Mouse (Mus musculus): ENCODE data around the gene Senp2. TPM values are rescaled to one million over a fixed set of nuclear protein-coding genes. Genes with fewer than 3 reads are reported as not detected.
A peak's percentile ranks its signal among the peaks of the same experiment; 100 is the strongest.

Gene Senp2
- polyA plus RNA-seq, 1 experiment from 2014 or later: 51.9 TPM

DNA sequence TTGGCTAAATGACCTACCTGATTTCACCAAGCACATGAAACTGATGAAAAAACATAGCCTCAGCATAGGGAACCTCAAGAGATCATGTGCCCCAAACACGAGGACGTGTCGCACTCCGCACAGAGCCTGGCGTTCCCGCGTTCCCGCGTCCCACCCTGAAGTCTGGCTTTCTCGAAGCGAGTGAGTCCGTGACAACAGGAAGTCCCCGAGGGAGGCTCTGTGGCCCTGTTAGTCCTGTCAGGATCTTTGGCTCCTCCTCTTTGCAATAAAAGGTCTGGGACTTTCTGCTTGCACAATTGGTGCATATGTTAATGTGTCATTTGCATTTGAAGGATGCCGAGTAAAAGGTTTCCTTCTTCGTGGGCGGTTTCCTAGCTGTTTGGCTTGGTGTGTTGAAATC is 14.0 kb upstream of the Senp2 start, which contains the start of gene Liph:
Gene Liph (minus strand): TSS at position 360 of the 400 bp plus-strand sequence.
- WGBS: 7% methylated on average over 16 of the region's 16 CpGs
- peak within 1 kb of the TSS; percentile 66 for H3K27ac ChIP-seq
- peak within 1 kb of the TSS; percentile 41 for H3K4me3 ChIP-seq
- no peaks in the 10 kb centered on the region for H3K9me3 ChIP-seq
- peaks cover 5% of the 10 kb centered on the region for H3K4me1 ChIP-seq (replicated peaks)
- H3K27me3 ChIP-seq (ENCODE audit: insufficient read depth, poor library complexity, severe bottlenecking): no peaks in the 10 kb centered on the region
- no peak for DNase-seq (ENCODE audit: low spot score)
- H3K36me3 ChIP-seq: no peaks in the 10 kb centered on the region

DNA sequence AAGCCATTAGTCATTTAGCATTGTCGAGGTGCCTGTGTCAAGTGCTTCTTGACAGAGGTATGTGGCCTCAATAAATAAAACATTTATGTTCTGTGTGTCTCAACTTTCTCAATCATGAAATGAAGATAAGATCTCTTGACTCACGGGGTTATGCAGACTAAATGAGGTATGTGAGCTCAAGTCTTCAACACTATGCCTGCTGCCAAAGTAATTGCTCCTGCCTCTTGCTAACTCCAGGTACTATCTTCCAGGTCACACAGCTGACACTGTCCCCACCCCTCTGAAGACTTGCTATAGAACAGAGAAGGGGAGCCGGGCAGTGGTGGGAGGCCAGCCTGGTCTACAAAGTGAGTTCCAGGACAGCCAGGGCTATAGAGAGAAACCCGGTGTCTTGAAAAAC is 12.9 kb upstream of the Senp2 start:
- Histone ChIP-seq H3K36me3 (no peaks in the 10 kb centered on the region), H3K4me3 (no peak overlapping the region), H3K4me1 (replicated peaks) (peaks cover 5% of the 10 kb centered on the region), H3K27me3 (ENCODE audit: insufficient read depth, poor library complexity, severe bottlenecking) (no peaks in the 10 kb centered on the region), H3K27ac (peak overlapping the region; percentile 12; the same call in 1 of the 2 replicates), H3K9me3 (no peaks in the 10 kb centered on the region)
- 61% methylated on average over 4 of the region's 4 CpGs for WGBS
- no peak for DNase-seq (ENCODE audit: low spot score)

DNA sequence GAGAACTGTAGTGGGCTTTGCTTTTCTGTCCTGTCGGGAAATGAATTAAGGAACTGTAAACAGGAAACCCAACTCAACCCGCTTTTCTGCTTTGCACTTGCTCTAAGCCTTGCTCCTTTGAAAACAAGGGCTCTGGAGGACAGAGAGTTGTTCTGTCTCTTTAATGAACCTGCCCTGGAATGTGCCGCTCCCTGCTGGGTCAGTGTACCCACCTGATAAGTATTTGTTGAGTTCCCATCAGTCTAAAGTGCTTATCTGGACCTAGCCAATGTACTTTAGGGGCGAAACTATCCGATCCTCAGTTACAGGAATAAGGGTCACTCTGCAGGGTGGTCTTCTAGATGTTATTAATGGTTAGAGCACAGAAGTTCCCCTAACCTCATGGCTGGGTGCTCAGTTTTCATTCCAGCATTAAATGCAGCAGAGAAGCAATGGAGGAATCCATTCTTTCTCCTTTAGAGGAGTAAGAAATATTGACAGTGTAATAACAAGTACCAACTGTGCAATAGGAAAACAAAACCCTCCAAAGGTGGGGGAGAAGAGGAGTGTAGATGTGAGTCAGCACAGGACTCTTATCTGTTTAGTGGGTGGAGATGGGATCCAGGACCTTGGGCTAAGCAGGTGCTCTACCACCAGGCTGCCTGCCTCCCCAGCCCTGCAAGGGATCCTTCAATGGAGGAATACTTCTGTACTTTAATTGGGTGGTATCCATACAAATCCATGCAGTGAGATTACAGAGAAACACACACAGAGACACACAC is 12.2 kb upstream of the Senp2 start:
- no peak for DNase-seq (ENCODE audit: low spot score)
- no peaks in the 10 kb centered on the region for H3K27me3 ChIP-seq (ENCODE audit: insufficient read depth, poor library complexity, severe bottlenecking)
- H3K4me1 ChIP-seq (replicated peaks): peaks cover 5% of the 10 kb centered on the region
- H3K27ac ChIP-seq: no peak overlapping the region
- 65% methylated on average over 5 of the region's 5 CpGs for WGBS
- no peak overlapping the region for H3K4me3 ChIP-seq
- no peaks in the 10 kb centered on the region for H3K36me3 ChIP-seq
- H3K9me3 ChIP-seq: no peaks in the 10 kb centered on the region

DNA sequence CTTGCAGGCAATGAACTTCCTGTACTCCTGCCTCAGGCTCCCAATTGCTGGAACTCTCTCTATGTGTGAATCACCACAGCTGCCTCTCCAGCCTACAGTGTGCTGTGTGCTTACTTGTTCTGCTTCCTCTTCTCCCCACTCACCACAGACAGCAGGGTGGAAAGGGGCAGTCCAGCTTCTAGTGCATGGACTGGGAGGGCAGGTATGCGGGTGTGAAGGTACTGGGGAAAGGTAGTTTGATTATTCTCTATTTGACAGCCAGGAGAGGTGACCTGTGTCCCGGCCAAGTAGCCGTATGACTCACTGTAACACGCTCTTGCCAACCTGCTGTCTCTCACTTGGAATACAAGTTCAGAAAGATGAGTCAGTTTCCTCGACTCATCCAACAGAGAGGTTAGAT is 11.2 kb upstream of the Senp2 start:
- no peaks in the 10 kb centered on the region for H3K36me3 ChIP-seq
- no peak for DNase-seq (ENCODE audit: low spot score)
- H3K9me3 ChIP-seq: no peaks in the 10 kb centered on the region
- H3K27me3 ChIP-seq (ENCODE audit: insufficient read depth, poor library complexity, severe bottlenecking): no peaks in the 10 kb centered on the region
- WGBS: 81% methylated on average over 5 of the region's 5 CpGs
- peaks cover 5% of the 10 kb centered on the region for H3K4me1 ChIP-seq (replicated peaks)
- no peak overlapping the region for H3K4me3 ChIP-seq
- H3K27ac ChIP-seq: no peak overlapping the region

DNA sequence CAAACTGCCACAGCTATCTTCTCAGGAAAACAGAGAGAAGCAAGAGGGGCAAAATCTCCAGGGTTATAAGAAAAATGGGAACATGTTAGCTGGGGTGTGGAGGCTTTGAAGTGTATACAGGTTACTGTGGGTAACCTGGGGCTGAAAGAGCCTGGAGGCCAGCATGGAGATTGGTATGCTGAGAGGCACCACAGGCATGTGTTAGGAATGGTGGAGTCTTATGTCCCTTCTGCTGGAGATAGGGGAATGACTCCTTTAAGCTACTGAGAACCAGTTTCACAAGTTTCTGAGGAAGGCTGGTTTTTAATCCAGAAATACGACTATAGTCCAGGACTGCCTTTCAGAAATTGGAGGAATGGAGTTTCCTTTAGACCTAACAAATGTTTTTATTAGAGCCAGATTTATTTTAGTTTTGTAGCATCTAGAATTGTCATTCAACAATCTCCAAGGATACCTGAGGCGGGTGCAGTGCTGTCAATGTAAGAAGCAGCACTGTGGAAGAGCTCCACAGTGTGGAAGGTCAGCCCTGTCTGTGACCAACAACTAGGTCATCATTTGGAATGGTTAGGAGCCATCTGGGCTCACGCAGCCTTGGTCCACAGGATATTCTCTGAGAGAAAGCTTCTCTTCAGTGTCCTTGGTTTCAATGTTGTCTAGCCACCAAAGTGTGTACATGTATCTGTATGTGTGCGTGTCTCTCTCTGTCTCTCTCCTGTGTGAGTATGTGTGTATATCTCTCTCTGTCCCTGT is 9.2 kb upstream of the Senp2 start:
- Histone ChIP-seq H3K4me1 (replicated peaks) (peaks cover 5% of the 10 kb centered on the region), H3K36me3 (no peaks in the 10 kb centered on the region), H3K9me3 (no peaks in the 10 kb centered on the region), H3K27me3 (ENCODE audit: insufficient read depth, poor library complexity, severe bottlenecking) (no peaks in the 10 kb centered on the region), H3K4me3 (no peak overlapping the region), H3K27ac (no peak overlapping the region)
- DNase-seq (ENCODE audit: low spot score): no peak
- WGBS: 86% methylated on average over 4 of the region's 4 CpGs

DNA sequence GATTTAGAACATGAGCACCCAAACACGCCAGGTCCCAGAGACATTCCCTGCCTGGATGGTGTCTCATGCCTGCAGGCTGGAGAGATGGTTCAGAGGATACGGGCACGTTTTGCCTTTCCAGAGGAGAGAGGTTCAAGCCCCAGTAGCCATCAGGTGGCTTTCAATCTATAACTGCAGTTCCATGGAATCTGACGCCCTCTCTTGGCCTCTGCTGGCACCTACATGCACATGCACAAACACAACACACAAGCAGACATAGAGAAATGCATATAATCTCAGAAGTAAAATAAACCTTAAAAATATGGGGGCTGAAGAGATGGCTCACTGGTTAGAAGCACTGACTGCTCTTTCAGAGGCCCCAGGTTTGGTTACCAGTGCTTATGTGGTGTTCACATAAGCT is 8.1 kb upstream of the Senp2 start:
- Histone ChIP-seq H3K9me3 (no peaks in the 10 kb centered on the region), H3K4me3 (no peak overlapping the region), H3K27ac (no peak overlapping the region), H3K4me1 (replicated peaks) (no peaks in the 10 kb centered on the region), H3K36me3 (no peaks in the 10 kb centered on the region), H3K27me3 (ENCODE audit: insufficient read depth, poor library complexity, severe bottlenecking) (no peaks in the 10 kb centered on the region)
- 68% methylated on average over 4 of the region's 4 CpGs for WGBS
- DNase-seq (ENCODE audit: low spot score): no peak

DNA sequence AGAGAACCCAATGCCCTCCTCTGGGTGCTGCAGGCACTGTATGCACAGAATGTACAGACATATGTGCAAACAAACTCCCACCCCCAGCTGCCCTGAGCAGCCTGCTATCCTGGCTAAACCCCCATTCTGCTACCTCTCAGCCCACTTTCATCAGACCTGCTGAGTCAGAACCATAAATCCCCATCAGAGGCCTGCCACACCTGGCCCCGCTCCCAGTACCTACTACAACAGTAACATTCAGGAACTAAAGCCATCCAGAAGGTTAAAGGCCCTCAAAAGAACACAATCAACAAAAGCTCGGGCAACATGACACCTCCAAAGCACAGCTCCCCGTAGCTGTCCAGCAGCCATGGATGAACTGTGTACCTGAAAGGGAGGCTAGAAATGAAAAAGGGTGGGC is 7.7 kb upstream of the Senp2 start:
- H3K27ac ChIP-seq: no peak overlapping the region
- DNase-seq (ENCODE audit: low spot score): no peak
- H3K27me3 ChIP-seq (ENCODE audit: insufficient read depth, poor library complexity, severe bottlenecking): no peaks in the 10 kb centered on the region
- no peak overlapping the region for H3K4me3 ChIP-seq
- WGBS: 71% methylated on average over 3 of the region's 3 CpGs
- H3K36me3 ChIP-seq: no peaks in the 10 kb centered on the region
- no peaks in the 10 kb centered on the region for H3K9me3 ChIP-seq
- H3K4me1 ChIP-seq (replicated peaks): no peaks in the 10 kb centered on the region

DNA sequence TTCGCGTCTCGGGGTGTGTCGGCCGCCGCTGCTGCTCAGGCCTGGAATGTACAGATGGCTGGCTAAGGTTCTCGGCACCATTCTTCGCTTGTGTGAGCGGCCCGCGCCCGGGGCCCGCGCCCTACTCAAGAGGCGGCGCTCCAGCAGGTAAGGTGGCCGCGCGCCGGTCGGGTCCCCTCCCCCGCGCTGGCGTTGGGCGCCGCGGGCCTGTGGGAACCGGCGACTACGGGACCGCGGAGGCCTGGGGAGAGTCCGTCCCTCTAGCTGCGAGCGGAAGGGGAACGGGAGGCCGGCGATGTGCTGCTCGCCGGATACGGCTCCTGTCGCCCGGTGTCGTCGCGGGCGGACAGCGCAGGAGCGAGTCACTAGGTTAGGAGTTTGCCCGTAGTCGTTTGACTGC is 312 bp downstream of the Senp2 start:
- Histone ChIP-seq H3K4me1 (replicated peaks) (peaks cover 22% of the 10 kb centered on the region), H3K27me3 (ENCODE audit: insufficient read depth, poor library complexity, severe bottlenecking) (no peaks in the 10 kb centered on the region), H3K9me3 (no peaks in the 10 kb centered on the region), H3K4me3 (peak overlapping the region; percentile 93), H3K27ac (peak overlapping the region; percentile 90), H3K36me3 (peaks cover 8% of the 10 kb centered on the region)
- WGBS: under 1% methylated on average over 51 of the region's 51 CpGs
- DNase-seq (ENCODE audit: low spot score): no peak

DNA sequence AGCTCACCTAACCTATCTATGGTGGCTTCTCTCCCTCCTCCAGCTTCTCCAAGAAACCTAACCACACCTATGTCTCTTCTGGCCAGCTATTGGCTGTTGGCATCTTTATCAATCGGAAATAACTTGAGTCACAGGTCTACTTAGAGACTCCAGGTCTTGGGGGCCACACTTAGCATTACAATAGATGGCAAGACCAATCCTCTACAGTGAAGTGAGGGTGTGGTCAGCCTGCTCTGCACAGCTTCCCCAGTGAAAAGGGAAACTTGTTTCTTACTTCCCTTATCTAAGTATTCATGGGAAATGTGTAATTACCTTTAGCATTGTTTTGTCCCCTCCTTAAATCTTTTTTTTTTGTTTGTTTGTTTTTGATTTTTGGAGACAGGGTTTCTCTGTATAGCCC is 6.3 kb downstream of the Senp2 start:
- no peak overlapping the region for H3K4me3 ChIP-seq
- DNase-seq (ENCODE audit: low spot score): no peak
- peaks cover 67% of the 10 kb centered on the region for H3K36me3 ChIP-seq
- no peak overlapping the region for H3K27ac ChIP-seq
- peaks cover 7% of the 10 kb centered on the region for H3K4me1 ChIP-seq (replicated peaks)
- 91% methylated on average over 1 of the region's 1 CpGs for WGBS
- H3K9me3 ChIP-seq: no peaks in the 10 kb centered on the region
- no peaks in the 10 kb centered on the region for H3K27me3 ChIP-seq (ENCODE audit: insufficient read depth, poor library complexity, severe bottlenecking)

DNA sequence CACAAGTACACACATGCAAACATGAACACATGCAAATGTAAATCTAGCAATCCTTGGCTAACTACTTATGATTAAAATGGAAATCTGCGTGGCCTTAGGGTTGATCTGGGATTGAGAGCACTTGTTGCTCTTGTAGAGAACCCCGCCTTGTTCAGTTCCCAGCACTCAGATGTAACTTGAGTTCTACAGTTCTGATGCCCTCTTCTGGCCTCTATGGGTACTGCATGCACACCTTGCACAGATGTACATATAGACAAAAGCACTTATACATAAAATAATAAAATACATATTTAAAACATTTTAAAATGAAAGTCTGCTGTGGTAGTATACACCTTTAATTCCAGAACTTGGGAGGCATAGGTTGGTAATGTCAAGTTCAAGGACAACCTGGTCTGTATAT is 12.8 kb downstream of the Senp2 start:
- no peak overlapping the region for H3K4me3 ChIP-seq
- peaks cover 11% of the 10 kb centered on the region for H3K9me3 ChIP-seq
- no peak overlapping the region for H3K27ac ChIP-seq
- WGBS: 96% methylated on average over 2 of the region's 2 CpGs
- no peaks in the 10 kb centered on the region for H3K27me3 ChIP-seq (ENCODE audit: insufficient read depth, poor library complexity, severe bottlenecking)
- H3K4me1 ChIP-seq (replicated peaks): no peaks in the 10 kb centered on the region
- peaks cover 96% of the 10 kb centered on the region for H3K36me3 ChIP-seq
- no peak for DNase-seq (ENCODE audit: low spot score)

DNA sequence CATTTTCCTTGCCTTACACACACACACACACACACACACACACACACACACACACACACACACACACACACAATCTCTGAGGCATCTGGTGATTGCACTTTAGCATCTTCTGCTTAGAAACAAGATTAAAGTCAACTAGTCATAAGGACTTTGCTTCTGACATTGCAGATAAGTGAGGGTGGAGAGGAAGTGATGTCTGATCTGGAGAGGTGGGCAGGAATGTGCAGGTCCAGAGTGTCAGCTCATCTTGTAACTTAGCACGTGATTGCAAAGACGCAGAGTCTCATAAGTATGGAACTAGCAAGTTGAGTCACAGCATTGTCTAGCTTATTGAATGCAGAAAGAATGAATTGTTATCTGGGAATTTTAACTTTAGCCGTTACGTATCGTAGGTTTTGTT is 18.2 kb downstream of the Senp2 start:
- no peak for DNase-seq (ENCODE audit: low spot score)
- Histone ChIP-seq H3K4me3 (no peak overlapping the region), H3K9me3 (no peaks in the 10 kb centered on the region), H3K4me1 (replicated peaks) (no peaks in the 10 kb centered on the region), H3K36me3 (peaks cover 96% of the 10 kb centered on the region), H3K27ac (no peak overlapping the region), H3K27me3 (ENCODE audit: insufficient read depth, poor library complexity, severe bottlenecking) (no peaks in the 10 kb centered on the region)
- WGBS: 97% methylated on average over 5 of the region's 5 CpGs

DNA sequence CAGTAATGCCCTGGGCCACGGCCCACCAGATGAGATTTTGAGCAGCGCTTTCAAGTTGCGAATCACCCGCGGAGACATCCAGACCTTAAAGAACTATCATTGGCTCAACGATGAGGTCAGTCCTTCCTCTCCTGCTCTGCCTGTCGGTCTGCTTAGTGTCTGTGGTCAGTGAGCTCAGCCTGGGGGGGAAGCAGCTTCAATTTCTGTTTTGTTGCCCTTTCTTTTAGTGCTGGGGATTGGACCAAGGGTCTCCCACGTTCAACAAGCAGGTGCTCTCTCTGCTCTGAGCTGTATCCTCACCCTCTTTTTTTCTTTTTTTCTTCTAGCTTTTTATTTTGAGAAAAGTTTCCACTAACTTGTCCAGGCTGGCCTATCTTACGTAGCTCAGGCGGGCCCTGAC is 29.3 kb downstream of the Senp2 start:
- H3K4me3 ChIP-seq: no peak overlapping the region
- H3K27ac ChIP-seq: no peak overlapping the region
- no peaks in the 10 kb centered on the region for H3K4me1 ChIP-seq (replicated peaks)
- no peak for DNase-seq (ENCODE audit: low spot score)
- no peaks in the 10 kb centered on the region for H3K27me3 ChIP-seq (ENCODE audit: insufficient read depth, poor library complexity, severe bottlenecking)
- H3K9me3 ChIP-seq: no peaks in the 10 kb centered on the region
- H3K36me3 ChIP-seq: peaks cover 74% of the 10 kb centered on the region
- WGBS: 93% methylated on average over 10 of the region's 10 CpGs

DNA sequence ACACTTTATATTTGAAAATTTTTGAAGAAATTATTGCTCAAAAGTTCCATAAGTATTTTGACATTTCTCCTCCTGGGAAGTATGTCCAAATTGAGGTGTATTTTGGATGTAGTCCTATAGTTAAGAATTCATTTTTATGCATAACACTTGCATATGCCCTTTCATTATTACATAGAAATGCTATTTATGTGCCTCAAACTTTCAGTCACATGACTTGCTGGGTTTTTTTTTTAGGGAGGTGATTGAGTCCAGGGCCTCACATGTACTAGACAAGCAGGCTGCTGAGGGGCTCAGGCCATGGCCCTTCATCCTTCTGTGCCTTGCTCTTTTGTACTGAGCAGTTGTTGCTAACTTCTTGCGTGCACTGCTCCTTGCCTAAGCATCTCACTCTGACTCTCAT is 30.7 kb downstream of the Senp2 start:
- Histone ChIP-seq H3K36me3 (peaks cover 88% of the 10 kb centered on the region), H3K9me3 (no peaks in the 10 kb centered on the region), H3K4me1 (replicated peaks) (no peaks in the 10 kb centered on the region), H3K27ac (no peak overlapping the region), H3K4me3 (no peak overlapping the region), H3K27me3 (ENCODE audit: insufficient read depth, poor library complexity, severe bottlenecking) (no peaks in the 10 kb centered on the region)
- WGBS: 96% methylated on average over 1 of the region's 1 CpGs
- DNase-seq (ENCODE audit: low spot score): no peak
